Mouse (Mus musculus): ENCODE data around the gene Clps.

The Clps gene

GRCm38 (mm10) chr17:28549111-28549510 lies 11.5 kb downstream of the Clps start, which contains the start of gene Clpsl2:
Gene Clpsl2 (plus strand): TSS chr17:28549411.
- DNase-seq: no peak

- no peak for DNase-seq
Measured at GRCm38 (mm10) chr17:28548550-28548949, 12.0 kb downstream of the Clps start.

- DNase-seq: no peak
Measured at GRCm38 (mm10) chr17:28546925-28547324, 13.6 kb downstream of the Clps start.

- DNase-seq: no peak
Measured at GRCm38 (mm10) chr17:28537881-28538280, 22.7 kb downstream of the Clps start.

- no peak for DNase-seq
Measured at GRCm38 (mm10) chr17:28533327-28533726, 27.2 kb downstream of the Clps start.

- DNase-seq: no peak
Measured at GRCm38 (mm10) chr17:28532557-28532956, 28.0 kb downstream of the Clps start.

- DNase-seq: no peak
Measured at GRCm38 (mm10) chr17:28531946-28532345, 28.6 kb downstream of the Clps start.

GRCm38 (mm10) chr17:28530506-28530905 lies 30.1 kb downstream of the Clps start, which contains the start of gene Armc12:
Gene Armc12 (plus strand): TSS chr17:28530806.
- DNase-seq: no peak

- no peak for DNase-seq
Measured at GRCm38 (mm10) chr17:28529116-28529515, 31.4 kb downstream of the Clps start.

- DNase-seq: peak; percentile 79
Measured at GRCm38 (mm10) chr17:28528043-28528351, 32.6 kb downstream of the Clps start.

- DNase-seq: no peak
Measured at GRCm38 (mm10) chr17:28527184-28528042, 33.2 kb downstream of the Clps start.

- DNase-seq: no peak
Measured at GRCm38 (mm10) chr17:28524831-28525430, 35.6 kb downstream of the Clps start.

GRCm38 (mm10) chr17:28524009-28524695 lies 36.4 kb downstream of the Clps start:
- DNase-seq: peak; percentile 22

GRCm38 (mm10) chr17:28523355-28524008 lies 37.1 kb downstream of the Clps start:
- no peak for DNase-seq

- peak; percentile 91 for DNase-seq
Measured at GRCm38 (mm10) chr17:28522623-28523354, 37.8 kb downstream of the Clps start.

GRCm38 (mm10) chr17:28521920-28522319 lies 38.6 kb downstream of the Clps start:
- no peak for DNase-seq

GRCm38 (mm10) chr17:28521071-28521726 lies 39.4 kb downstream of the Clps start:
- DNase-seq: no peak

GRCm38 (mm10) chr17:28520561-28520960 lies 40.0 kb downstream of the Clps start:
- no peak for DNase-seq

- DNase-seq: no peak
Measured at GRCm38 (mm10) chr17:28519827-28520226, 40.7 kb downstream of the Clps start.

- peak; percentile 10 for DNase-seq
Measured at GRCm38 (mm10) chr17:28518615-28519071, 41.9 kb downstream of the Clps start.

- DNase-seq: peak; percentile 76
Measured at GRCm38 (mm10) chr17:28517956-28518614, 42.5 kb downstream of the Clps start.

Data from cerebellum, adult 8-10 months (tissue).